Mouse (Mus musculus): ENCODE measurements around the gene Stil. TPM values are rescaled to one million over a fixed set of nuclear protein-coding genes. Genes with fewer than 3 reads are reported as not detected.

Stil gene
- polyA plus RNA-seq, 1 experiment from 2014 or later: 12.6 TPM

DNA sequence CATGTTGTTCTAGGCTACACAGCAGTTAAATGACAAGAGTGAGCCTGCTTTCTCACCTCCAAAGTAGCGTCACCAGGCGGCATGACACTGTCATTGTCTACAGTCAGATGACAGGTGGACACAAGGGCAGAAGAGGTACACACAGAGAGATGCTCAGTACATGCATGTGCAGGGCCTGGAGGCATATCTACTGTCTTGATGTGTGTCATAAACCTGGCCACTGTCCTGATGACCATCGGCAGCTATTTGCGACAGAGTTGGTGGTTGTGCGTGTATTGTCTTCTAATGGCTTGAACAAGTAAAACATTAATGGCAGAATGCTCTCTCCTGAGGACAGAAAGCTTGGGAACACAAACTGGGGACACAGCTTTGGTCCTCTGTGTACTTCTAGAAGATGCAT, 51.3 kb downstream of the Stil start:
- Histone ChIP-seq H3K9ac (no peak overlapping the region), H3K9me3 (replicated peaks) (no peaks in the 10 kb centered on the region), H3K27ac (no peak overlapping the region), H3K4me1 (peaks cover 4% of the 10 kb centered on the region; the same call in 1 of the 2 replicates), H3K36me3 (ENCODE audit: poor library complexity, severe bottlenecking) (no peaks in the 10 kb centered on the region), H3K4me3 (no peak overlapping the region), H3K27me3 (peaks cover 82% of the 10 kb centered on the region), H3K4me2 (no peak overlapping the region)
- no peak for ATAC-seq
- WGBS: 77% methylated on average over 5 of the region's 5 CpGs

DNA sequence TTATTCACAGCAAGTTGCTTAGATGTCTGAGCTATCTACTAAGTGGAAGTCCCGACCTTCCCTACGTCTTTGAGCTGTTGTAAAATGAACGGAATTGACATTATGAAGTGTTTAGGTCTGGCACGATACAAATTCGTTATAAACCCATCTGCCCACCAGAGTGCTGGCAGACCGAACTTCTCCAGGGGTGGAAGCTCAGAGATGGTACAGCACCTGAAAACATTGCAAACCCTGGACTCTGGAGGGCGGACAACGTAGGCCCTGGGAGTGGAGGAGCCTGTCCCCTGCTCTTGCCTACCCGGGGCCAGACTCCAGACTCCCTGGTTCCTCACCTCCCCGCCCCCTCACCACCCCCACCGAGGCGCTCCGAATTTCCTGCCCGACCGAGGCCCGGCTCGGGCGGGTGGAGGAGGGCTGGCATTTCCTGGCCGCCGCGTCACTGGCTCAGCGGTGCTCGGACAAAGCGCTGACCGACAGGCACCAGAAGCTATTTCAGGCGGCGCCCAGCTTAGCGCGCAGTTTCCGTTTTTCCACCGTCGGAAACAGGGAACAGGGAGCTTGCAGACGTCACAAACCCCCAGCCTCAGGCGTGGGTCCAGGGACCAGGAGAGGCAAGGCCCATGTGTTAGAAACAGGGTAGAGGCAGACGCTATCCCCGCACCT, 52.5 kb downstream of the Stil start:
- H3K9ac ChIP-seq: 0 out of 2 replicates have a peak overlapping the region, but pooled peaks have one; percentile 2
- H3K9me3 ChIP-seq (replicated peaks): no peaks in the 10 kb centered on the region
- no peaks in the 10 kb centered on the region for H3K36me3 ChIP-seq (ENCODE audit: poor library complexity, severe bottlenecking)
- H3K4me2 ChIP-seq: peak overlapping the region; percentile 45
- peaks cover 16% of the 10 kb centered on the region for H3K4me1 ChIP-seq
- ATAC-seq: peak; percentile 33; the same call in 1 of the 2 replicates
- peak overlapping the region; percentile 22 for H3K4me3 ChIP-seq
- peaks cover 94% of the 10 kb centered on the region for H3K27me3 ChIP-seq
- under 1% methylated on average over 36 of the region's 36 CpGs for WGBS
- no peak overlapping the region for H3K27ac ChIP-seq

DNA sequence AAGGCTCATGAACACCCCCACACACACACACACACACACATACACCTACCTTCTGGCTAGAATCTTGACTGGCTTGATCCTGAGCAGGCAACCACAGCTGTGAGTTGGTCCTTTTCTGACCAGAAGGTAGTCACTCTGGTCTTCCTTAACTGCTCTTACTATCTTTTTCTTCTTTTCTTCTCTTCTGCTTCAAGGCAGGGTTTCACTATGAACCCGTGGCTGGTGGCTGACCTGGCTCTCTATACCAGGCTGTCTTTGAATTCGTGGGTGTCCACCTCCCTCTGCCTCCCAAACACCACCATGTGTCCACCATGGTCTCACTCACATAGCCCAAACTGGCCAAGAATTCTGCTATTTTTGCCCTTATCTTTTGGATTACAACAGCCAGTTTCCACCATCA, 55.1 kb downstream of the Stil start:
- ATAC-seq: no peak
- Histone ChIP-seq H3K27me3 (peaks cover 98% of the 10 kb centered on the region), H3K4me2 (no peak overlapping the region), H3K36me3 (ENCODE audit: poor library complexity, severe bottlenecking) (no peaks in the 10 kb centered on the region), H3K9ac (no peak overlapping the region), H3K4me1 (peaks cover 20% of the 10 kb centered on the region), H3K4me3 (no peak overlapping the region), H3K9me3 (replicated peaks) (no peaks in the 10 kb centered on the region), H3K27ac (no peak overlapping the region)
- WGBS: 8% methylated on average over 2 of the region's 2 CpGs

DNA sequence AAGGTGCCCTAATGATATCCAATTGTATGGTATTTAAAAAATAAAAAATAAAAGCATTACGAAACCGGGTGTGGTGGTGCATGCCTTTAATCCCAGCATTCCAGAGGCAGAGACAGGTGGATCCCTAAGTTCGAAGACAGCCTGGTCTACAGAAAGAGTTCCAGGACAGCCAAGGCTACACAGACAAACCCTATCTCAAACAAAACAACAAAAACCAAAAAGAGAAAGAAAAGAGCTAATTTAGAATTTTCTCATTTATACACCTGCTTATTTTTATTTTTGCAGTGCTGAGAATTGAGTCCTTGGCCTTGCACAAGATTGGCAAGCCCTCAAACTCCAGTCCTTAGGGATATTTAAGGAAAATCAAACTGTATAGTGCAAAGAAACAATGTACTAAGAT, 55.7 kb downstream of the Stil start:
- H3K36me3 ChIP-seq (ENCODE audit: poor library complexity, severe bottlenecking): no peaks in the 10 kb centered on the region
- H3K4me3 ChIP-seq: no peak overlapping the region
- no peak for ATAC-seq
- H3K27ac ChIP-seq: no peak overlapping the region
- peaks cover 98% of the 10 kb centered on the region for H3K27me3 ChIP-seq
- H3K9me3 ChIP-seq (replicated peaks): no peaks in the 10 kb centered on the region
- H3K4me1 ChIP-seq: peaks cover 20% of the 10 kb centered on the region
- H3K9ac ChIP-seq: no peak overlapping the region
- H3K4me2 ChIP-seq: no peak overlapping the region
- 17% methylated on average over 3 of the region's 3 CpGs for WGBS

DNA sequence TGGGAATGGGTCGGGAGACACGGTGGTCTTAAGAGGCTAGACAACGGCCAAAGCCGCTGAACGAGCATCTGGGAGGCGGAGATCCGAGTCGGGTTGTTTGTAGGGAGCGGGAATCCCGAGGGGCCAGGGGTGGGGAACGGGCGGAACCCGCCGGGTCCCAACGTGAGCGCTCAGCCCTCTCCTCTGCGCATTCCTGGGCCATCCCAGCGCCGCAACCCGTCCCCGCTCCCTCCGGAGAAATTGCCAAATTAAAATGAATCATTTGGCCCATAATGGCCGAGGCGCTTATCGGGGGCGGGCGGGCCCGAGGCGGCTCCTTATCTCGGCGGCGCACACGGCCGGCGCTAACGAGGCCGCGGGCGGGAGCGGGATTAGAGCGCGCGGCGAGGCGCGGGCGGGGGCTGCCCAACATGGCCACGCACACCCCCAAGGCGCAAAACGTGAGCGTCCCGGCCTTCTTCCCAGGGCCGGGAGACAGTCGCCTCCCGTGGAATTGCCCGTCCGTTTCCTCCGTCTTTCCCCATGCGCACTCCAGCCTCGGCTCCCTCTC, 56.5 kb downstream of the Stil start, which contains the start of gene Tal1:
TSS of gene Tal1 (plus strand) at position 56 of the 550 bp plus-strand sequence.
- Histone ChIP-seq H3K4me3 (peak within 1 kb of the TSS; percentile 32), H3K36me3 (ENCODE audit: poor library complexity, severe bottlenecking) (no peaks in the 10 kb centered on the region), H3K9me3 (replicated peaks) (no peaks in the 10 kb centered on the region), H3K4me1 (peaks cover 20% of the 10 kb centered on the region), H3K4me2 (peak within 1 kb of the TSS; percentile 51), H3K27me3 (peaks cover 98% of the 10 kb centered on the region), H3K9ac (peak within 1 kb of the TSS; percentile 30; the same call in 1 of the 2 replicates), H3K27ac (no peak within 1 kb of the TSS)
- under 1% methylated on average over 52 of the region's 60 CpGs for WGBS
- peak; percentile 31; the same call in 1 of the 2 replicates for ATAC-seq

DNA sequence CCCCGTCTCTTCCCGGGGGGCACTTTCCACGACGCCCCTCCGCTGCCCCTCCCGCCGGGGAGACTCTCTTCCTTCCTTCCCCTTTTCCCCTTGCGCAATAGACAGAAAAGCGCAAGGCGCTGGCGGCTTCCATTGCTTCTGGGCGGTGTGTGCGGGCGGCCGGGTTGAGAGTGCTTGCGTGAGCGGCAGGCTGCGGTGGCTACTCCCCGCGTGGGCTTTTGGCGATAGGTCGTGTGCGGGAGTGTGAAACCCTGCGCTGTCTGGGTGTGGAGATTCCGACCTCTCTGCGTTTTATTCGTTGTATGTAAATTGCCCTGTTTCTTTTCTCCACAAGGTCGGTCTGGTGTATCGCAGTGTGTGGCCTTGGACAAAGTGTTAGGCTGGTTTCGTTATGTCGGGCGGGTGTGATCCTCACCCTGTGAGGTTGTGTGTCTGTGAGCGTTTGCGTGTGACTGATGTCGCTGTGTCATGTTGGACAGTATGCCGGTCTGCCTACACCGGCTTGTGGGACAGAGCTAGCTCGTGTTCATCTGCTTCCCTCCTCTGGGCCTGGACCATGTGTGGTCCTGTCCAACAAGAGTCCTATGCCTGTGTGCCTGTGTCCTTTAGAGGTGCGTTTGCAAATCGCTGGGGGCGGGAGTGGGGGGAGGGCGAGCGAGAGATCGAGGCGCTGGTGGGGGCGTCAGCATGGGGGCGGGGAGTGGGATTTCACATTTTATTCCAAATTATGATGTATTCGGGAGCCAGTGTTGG, 57.1 kb downstream of the Stil start:
- Histone ChIP-seq H3K4me2 (peak overlapping the region; percentile 51), H3K27me3 (peaks cover 98% of the 10 kb centered on the region), H3K9ac (peak overlapping the region; percentile 30; the same call in 1 of the 2 replicates), H3K27ac (no peak overlapping the region), H3K36me3 (ENCODE audit: poor library complexity, severe bottlenecking) (no peaks in the 10 kb centered on the region), H3K4me3 (peak overlapping the region; percentile 32), H3K4me1 (peaks cover 20% of the 10 kb centered on the region), H3K9me3 (replicated peaks) (no peaks in the 10 kb centered on the region)
- under 1% methylated on average over 48 of the region's 48 CpGs for WGBS
- ATAC-seq: peak; percentile 54

DNA sequence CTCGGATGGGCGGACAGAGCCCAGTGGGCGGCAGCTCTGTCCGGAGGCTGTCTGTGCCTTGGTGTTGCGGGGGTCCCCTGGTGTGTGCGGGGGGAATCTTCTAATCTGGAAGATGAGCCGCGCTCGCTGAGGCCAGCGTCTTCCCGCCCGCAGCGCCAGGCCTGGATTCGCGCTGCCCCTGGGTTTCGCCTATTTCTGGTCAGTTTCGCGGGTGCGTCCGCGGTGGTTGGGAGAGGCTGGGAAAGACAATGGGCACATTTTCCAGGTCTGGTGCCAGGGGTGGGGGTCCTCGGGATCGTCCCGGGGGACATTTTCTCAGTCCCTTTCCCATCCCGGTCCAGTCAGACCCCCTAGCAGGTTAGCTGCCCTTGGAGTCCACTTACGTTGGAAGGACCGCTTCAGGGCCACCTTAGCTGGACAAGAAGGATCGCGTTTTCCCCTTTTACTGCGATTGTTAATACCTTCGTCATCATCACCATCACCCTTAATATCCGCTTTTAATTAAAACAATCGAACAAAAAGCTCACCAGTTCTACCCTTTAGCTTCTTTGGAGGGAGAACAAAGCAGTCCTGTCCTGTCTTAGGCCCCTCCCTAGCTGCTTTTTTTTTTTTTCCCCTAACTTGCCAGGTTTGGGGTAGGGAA, 57.8 kb downstream of the Stil start:
- no peak overlapping the region for H3K27ac ChIP-seq
- peak overlapping the region; percentile 32 for H3K4me3 ChIP-seq
- under 1% methylated on average over 33 of the region's 33 CpGs for WGBS
- H3K4me2 ChIP-seq: peak overlapping the region; percentile 14; the same call in 1 of the 2 replicates
- no peak for ATAC-seq
- peaks cover 98% of the 10 kb centered on the region for H3K27me3 ChIP-seq
- no peaks in the 10 kb centered on the region for H3K9me3 ChIP-seq (replicated peaks)
- H3K36me3 ChIP-seq (ENCODE audit: poor library complexity, severe bottlenecking): no peaks in the 10 kb centered on the region
- peaks cover 20% of the 10 kb centered on the region for H3K4me1 ChIP-seq
- H3K9ac ChIP-seq: no peak overlapping the region

DNA sequence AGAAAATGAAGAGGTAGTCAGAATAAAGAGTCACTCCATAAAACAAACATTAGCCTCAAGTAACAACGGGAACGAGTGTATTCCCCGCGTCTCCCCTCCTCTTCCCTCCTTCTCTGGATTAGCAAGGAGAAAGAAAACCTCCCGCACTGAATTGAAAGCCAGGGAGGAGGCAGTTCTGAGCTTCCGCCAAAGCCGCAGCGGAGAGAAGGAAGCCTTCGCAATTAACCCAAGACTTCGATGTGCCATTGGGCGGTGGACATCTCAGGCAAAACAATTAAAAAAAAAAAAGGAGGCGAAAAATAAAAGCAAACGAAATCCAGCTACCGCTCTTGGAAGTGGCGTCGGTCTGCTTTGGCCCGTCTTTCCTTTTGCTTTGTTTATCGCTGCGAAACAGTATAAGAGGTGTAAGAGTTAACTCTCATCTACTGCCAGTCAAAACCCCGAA, 58.4 kb downstream of the Stil start:
- WGBS: under 1% methylated on average over 20 of the region's 20 CpGs
- no peak overlapping the region for H3K9ac ChIP-seq
- H3K4me3 ChIP-seq: peak overlapping the region; percentile 32
- H3K4me1 ChIP-seq: peaks cover 26% of the 10 kb centered on the region
- ATAC-seq: no peak
- H3K27me3 ChIP-seq: peaks cover 99% of the 10 kb centered on the region
- no peaks in the 10 kb centered on the region for H3K9me3 ChIP-seq (replicated peaks)
- no peaks in the 10 kb centered on the region for H3K36me3 ChIP-seq (ENCODE audit: poor library complexity, severe bottlenecking)
- H3K4me2 ChIP-seq: no peak overlapping the region
- no peak overlapping the region for H3K27ac ChIP-seq

DNA sequence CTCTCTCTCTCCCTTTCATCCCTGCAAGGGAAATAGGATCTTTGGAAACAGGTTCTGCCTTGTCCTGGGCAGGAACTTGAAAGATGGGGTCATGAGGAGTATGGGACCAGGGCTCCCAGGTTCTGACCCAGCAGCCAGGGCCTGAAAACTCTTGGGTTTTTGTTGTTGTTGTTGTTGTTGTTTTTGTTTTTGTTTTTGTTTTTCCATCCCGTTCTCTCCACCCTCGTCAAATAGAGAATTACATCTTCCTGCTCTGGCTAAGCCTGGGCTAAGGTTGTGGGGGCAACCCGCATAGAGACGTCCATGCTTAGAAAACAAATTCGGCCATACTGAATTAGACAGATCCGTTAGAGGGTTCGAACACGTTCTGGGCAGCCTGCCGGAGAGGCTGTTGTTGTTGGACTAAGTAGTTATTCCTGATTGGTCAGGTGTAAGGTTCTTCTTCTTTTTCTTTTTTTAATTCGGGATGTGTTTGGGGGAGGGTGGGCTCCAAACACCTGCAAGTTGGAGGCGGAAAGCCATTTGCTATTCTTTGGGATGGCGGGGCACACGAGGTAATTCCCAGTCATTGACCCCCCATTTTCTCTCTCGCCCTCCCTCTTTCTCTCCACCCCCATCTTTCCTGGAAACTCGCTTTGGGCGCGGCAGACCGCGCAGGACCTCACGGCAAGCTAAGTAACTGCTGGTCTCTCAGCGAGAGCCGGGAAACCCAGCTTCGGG, 59.1 kb downstream of the Stil start:
- H3K9me3 ChIP-seq (replicated peaks): no peaks in the 10 kb centered on the region
- H3K9ac ChIP-seq: no peak overlapping the region
- no peak overlapping the region for H3K4me2 ChIP-seq
- no peak overlapping the region for H3K4me3 ChIP-seq
- H3K4me1 ChIP-seq: peaks cover 31% of the 10 kb centered on the region
- 1% methylated on average over 23 of the region's 23 CpGs for WGBS
- no peaks in the 10 kb centered on the region for H3K36me3 ChIP-seq (ENCODE audit: poor library complexity, severe bottlenecking)
- H3K27me3 ChIP-seq: peaks cover 99% of the 10 kb centered on the region
- no peak for ATAC-seq
- H3K27ac ChIP-seq: no peak overlapping the region

DNA sequence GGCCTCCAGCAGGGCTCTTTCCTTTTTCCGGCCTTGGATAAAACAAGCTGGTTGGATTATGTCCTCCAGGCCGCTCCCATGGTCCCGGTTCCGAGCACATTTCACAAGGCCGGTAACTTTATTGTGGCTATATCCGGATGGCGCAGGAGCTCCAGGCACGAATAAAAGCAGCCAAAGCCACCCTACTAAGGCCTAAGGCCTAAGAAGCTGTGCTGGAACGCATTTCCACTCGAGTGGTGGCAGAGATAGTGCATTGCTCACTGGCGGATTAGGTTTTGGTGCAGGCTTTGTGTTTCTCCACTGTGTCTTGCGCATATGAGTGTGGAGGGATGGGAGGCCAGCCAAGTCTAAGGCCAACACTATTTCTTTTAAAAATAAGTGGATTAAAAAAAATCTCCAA, 59.9 kb downstream of the Stil start:
- WGBS: 5% methylated on average over 12 of the region's 12 CpGs
- H3K27me3 ChIP-seq: peaks cover 99% of the 10 kb centered on the region
- H3K9ac ChIP-seq: no peak overlapping the region
- no peaks in the 10 kb centered on the region for H3K9me3 ChIP-seq (replicated peaks)
- no peak overlapping the region for H3K4me2 ChIP-seq
- no peak overlapping the region for H3K27ac ChIP-seq
- no peaks in the 10 kb centered on the region for H3K36me3 ChIP-seq (ENCODE audit: poor library complexity, severe bottlenecking)
- peaks cover 31% of the 10 kb centered on the region for H3K4me1 ChIP-seq
- H3K4me3 ChIP-seq: no peak overlapping the region
- no peak for ATAC-seq

DNA sequence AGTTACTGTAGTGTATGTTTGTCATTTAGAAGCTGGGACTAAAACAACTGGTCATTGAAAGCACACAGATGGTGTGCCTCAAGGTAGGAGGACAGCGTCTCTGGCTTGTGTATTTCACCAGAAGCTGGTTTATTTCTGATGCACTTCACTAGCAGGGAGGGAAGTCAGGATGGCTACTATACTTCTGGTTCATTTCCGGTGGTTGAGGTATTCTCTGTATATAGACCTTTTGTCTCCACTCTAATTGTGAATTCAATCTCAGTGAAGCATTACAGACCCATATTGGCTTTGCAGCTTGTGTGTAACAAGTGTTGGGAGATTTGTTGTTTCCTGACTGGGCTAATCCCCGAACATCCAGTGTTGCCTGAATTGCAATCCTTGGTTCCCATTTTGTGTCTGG, 60.8 kb downstream of the Stil start:
- Histone ChIP-seq H3K4me2 (no peak overlapping the region), H3K9ac (no peak overlapping the region)
- WGBS: 8% methylated on average over 3 of the region's 3 CpGs

More for the DNA sequence above, 60.8 kb downstream of the Stil start:
- Histone ChIP-seq H3K27me3 (peaks cover 99% of the 10 kb centered on the region), H3K9me3 (replicated peaks) (0 out of 2 replicates have a peak, but pooled peaks cover 2% of the 10 kb centered on the region), H3K4me1 (peaks cover 31% of the 10 kb centered on the region), H3K27ac (no peak overlapping the region), H3K36me3 (ENCODE audit: poor library complexity, severe bottlenecking) (no peaks in the 10 kb centered on the region), H3K4me3 (no peak overlapping the region)
- no peak for ATAC-seq

Data from forebrain, embryonic 13.5 days (tissue).